Mouse (Mus musculus) megakaryocyte, embryonic 14.5 days (primary cell): ENCODE measurements around the gene Rimbp3.

Experiments
- FLI1 ChIP-seq: IDR thresholded peaks from 2 replicates; pipeline ENCODE4 v1.6.1; 2012; ENCODE audit warnings: low read length, inconsistent platforms, mixed read lengths
- GATA1 ChIP-seq: IDR thresholded peaks from 3 replicates; pipeline ENCODE4 v1.6.1; 2012; ENCODE audit warnings: mixed read lengths, low read length, inconsistent platforms, borderline replicate concordance

GRCm38 (mm10) chr16:17222197-17222596, 13.8 kb downstream of the Rimbp3 start:
- TF ChIP-seq GATA1 (no peak), FLI1 (no peak)
